Mouse (Mus musculus) hindbrain, postnatal 0 days (tissue): ENCODE results near the gene Trnp1. TPM values are rescaled to one million over a fixed set of nuclear protein-coding genes. Genes with fewer than 3 reads are reported as not detected.

ENCODE experiments used
- ATAC-seq: fragments of 200-750 bp; cut with Nextera tagmentation; 2 replicates; pipeline ENCODE4 v1.8.0; 2017; ENCODE audit warnings: mild to moderate bottlenecking, moderate TSS enrichment, moderate library complexity
- DNase-seq: peaks from one replicate; pipeline ENCODE4 v3.0.0-alpha.2; 2015; ENCODE audit warnings: low spot score
- H3K27ac ChIP-seq: fragments of 300-500 bp; sonication (generic); 2 replicates; pipeline ENCODE4 v1.5.1; 2014; ENCODE audit warnings: mild to moderate bottlenecking
- H3K27me3 ChIP-seq: fragments of 300-500 bp; sonication (generic); 2 replicates; pipeline ENCODE4 v1.6.1; 2014; ENCODE audit warnings: low read length, mixed read lengths; ENCODE audit not compliant: insufficient read depth
- H3K36me3 ChIP-seq: fragments of 300-500 bp; sonication (generic); 2 replicates; pipeline ENCODE4 v1.6.1; 2014; ENCODE audit warnings: low read length, mixed read lengths; ENCODE audit not compliant: insufficient read depth
- H3K4me1 ChIP-seq: fragments of 300-500 bp; sonication (generic); 2 replicates; pipeline ENCODE4 v1.6.1; 2014; ENCODE audit warnings: antibody characterized with exemption, low read length, mixed read lengths; ENCODE audit not compliant: insufficient read depth
- H3K4me2 ChIP-seq: fragments of 300-500 bp; sonication (generic); 2 replicates; pipeline ENCODE4 v1.6.1; 2014; ENCODE audit warnings: low read depth, mild to moderate bottlenecking, low read length, moderate library complexity, mixed read lengths
- H3K4me3 ChIP-seq: fragments of 300-500 bp; sonication (generic); 2 replicates; pipeline ENCODE4 v1.5.1; 2014; ENCODE audit warnings: low read length
- H3K9ac ChIP-seq: fragments of 300-500 bp; sonication (generic); replicated peaks from 2 replicates; pipeline ENCODE4 v1.6.1; 2014; ENCODE audit warnings: mild to moderate bottlenecking, low read length, moderate library complexity, mixed read lengths
- H3K9me3 ChIP-seq: fragments of 300-500 bp; sonication (generic); 2 replicates; pipeline ENCODE4 v1.6.1; 2016; ENCODE audit warnings: low read length, mixed read lengths
- CTCF ChIP-seq: IDR thresholded peaks from 2 replicates; pipeline ENCODE4 v1.5.1; 2016; ENCODE audit warnings: antibody characterized with exemption, control low read depth, low read depth
- WGBS: fragments of 180-500 bp; shearing (Covaris S2); extraction: QIAGEN DNeasy Blood & Tissue Kit; methylation state at CpG from one replicate; pipeline ENCODE4 v1.1.7; 2014; 5-methylcytosine and 5-hydroxymethylcytosine counted together
- polyA plus RNA-seq: library from polyadenylated mRNA; unstranded; fragments of >200 nt; fragmentation: Nextera tagmentation; extraction: Ambion mirVana; gene quantifications from 2 replicates; pipeline ENCODE4 v1.2.1, GENCODE M21; 2015
- total RNA-seq: library from RNA; depleted of rRNA; stranded (reverse); fragments of >200 nt; gene quantifications from 2 replicates; pipeline ENCODE4 v1.2.3, GENCODE M21; 2014

Gene Trnp1
- total and polyA plus RNA-seq, 2 experiments from 2014 or later: 22.0 to 54.5 TPM

GRCm38 (mm10) chr4:133488619-133489392 is 9.5 kb downstream of the Trnp1 start:
- Histone ChIP-seq H3K36me3 (no peaks in the 10 kb centered on the region), H3K27me3 (no peaks in the 10 kb centered on the region), H3K4me1 (peaks cover 8% of the 10 kb centered on the region; the same call in 1 of the 2 replicates), H3K27ac (no peak overlapping the region), H3K9ac (no peak overlapping the region), H3K9me3 (no peaks in the 10 kb centered on the region), H3K4me2 (no peak overlapping the region), H3K4me3 (no peak overlapping the region)
- no peak for ATAC-seq
- 77% methylated on average over 20 of the region's 20 CpGs for WGBS
- DNase-seq: no peak
- TF ChIP-seq CTCF: no peak

- no peak for DNase-seq
- H3K9me3 ChIP-seq: no peaks in the 10 kb centered on the region
- no peak overlapping the region for H3K27ac ChIP-seq
- no peak overlapping the region for H3K9ac ChIP-seq
- 93% methylated on average over 26 of the region's 26 CpGs for WGBS
- H3K4me2 ChIP-seq: no peak overlapping the region
- no peak for TF ChIP-seq CTCF
- peaks cover 8% of the 10 kb centered on the region; the same call in 1 of the 2 replicates for H3K4me1 ChIP-seq
- H3K4me3 ChIP-seq: no peak overlapping the region
- H3K36me3 ChIP-seq: no peaks in the 10 kb centered on the region
- ATAC-seq: no peak
- no peaks in the 10 kb centered on the region for H3K27me3 ChIP-seq
Measured at GRCm38 (mm10) chr4:133486673-133487357, 11.5 kb downstream of the Trnp1 start.

- no peak overlapping the region for H3K27ac ChIP-seq
- DNase-seq (no peak), ATAC-seq (no peak)
- no peak for TF ChIP-seq CTCF
- no peak overlapping the region for H3K4me2 ChIP-seq
- no peak overlapping the region for H3K4me3 ChIP-seq
- 87% methylated on average over 28 of the region's 28 CpGs for WGBS
- peaks cover 8% of the 10 kb centered on the region; the same call in 1 of the 2 replicates for H3K4me1 ChIP-seq
- no peak overlapping the region for H3K9ac ChIP-seq
- no peaks in the 10 kb centered on the region for H3K9me3 ChIP-seq
- H3K27me3 ChIP-seq: no peaks in the 10 kb centered on the region; the same call in 1 of the 2 replicates
- no peaks in the 10 kb centered on the region for H3K36me3 ChIP-seq
Measured at GRCm38 (mm10) chr4:133485691-133486425, 12.5 kb downstream of the Trnp1 start.

DNA sequence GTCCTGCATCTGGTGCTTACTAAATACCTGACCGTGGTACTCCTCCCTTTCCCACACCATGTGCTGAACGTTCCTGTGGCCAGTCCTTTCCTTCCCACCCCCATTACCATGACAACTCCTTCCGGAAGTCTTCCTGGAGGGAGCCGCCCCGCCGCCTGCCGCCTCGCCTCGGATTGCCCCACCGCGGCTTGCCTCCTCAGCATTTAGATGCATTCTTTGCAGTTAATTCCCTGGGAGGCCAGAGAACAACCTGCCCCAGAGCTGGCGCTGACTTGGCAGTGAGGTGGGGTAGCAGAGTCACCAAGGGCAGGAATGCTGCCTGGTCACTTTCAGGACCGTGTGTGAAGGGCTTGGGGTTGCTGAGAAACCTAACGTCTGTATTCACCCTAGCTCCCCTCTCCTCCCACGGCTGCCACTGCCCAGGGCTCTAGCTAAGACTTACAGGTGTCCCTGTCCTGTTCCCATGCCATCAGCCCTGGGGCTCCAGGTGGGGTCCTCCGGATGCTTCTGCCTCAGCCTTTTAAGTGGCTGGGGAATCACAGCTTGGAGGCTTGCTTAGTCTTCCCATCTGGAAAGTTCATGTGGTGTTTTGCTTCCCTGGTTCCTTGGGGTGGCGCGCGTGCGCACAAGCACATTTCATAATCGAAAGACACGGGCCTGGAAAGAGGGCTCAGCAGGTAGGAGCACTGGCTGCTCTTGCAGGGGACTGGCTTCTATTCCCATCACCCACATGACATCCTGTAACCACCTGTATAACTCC is 13.9 kb downstream of the Trnp1 start:
- 0 out of 2 replicates have a peak overlapping the region, but pooled peaks have one; percentile 11 for H3K4me2 ChIP-seq
- DNase-seq (no peak), ATAC-seq (no peak)
- H3K4me3 ChIP-seq: no peak overlapping the region
- no peak overlapping the region for H3K9ac ChIP-seq
- peaks cover 4% of the 10 kb centered on the region; the same call in 1 of the 2 replicates for H3K4me1 ChIP-seq
- WGBS: 11% methylated on average over 22 of the region's 22 CpGs
- H3K27ac ChIP-seq: no peak overlapping the region
- no peaks in the 10 kb centered on the region for H3K36me3 ChIP-seq
- no peak for TF ChIP-seq CTCF
- no peaks in the 10 kb centered on the region; the same call in 1 of the 2 replicates for H3K27me3 ChIP-seq
- no peaks in the 10 kb centered on the region for H3K9me3 ChIP-seq

DNA sequence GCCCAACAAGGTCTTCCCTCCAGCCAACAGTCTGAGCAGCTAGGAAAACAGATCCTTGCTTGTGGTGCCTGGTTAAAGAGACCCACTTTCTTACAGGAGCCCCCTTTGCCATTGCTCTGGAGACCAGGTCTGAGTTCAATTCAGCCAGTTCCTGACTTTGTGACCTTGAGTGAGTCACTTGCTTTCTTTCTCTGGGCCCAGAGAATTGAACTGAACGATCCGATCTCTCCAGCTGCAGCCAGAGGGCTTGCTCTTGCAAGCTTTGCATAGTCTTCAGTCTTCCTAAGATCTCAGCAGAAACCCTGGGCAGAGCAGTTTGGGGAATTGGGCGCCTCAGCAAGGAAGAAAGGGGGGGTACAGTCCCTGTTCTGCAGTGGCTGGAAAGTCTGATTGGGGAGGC is 15.9 kb downstream of the Trnp1 start:
- no peak for TF ChIP-seq CTCF
- H3K27me3 ChIP-seq: no peaks in the 10 kb centered on the region; the same call in 1 of the 2 replicates

DNA sequence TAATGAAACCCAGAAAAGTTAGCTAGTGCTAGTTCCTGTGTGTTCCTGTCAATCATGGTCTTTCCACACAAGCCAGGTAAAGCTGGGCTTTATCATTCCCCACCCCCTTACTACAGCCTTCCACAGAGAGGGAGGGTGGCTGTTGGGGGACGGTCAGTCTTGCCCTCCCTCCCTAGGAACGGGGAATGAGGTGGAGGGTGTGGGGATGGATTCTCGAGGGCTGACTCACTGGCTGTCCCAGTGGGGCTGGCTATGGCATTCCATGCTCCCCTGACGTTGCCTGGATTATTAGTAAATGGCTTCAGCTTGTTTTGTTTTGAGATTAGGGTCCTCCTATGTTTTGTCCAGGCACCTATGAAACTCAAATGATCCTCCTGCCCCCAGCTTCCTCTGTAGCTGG is 16.9 kb downstream of the Trnp1 start:
- H3K9me3 ChIP-seq: no peaks in the 10 kb centered on the region
- 42% methylated on average over 4 of the region's 4 CpGs for WGBS
- ATAC-seq: no peak
- no peak for DNase-seq
- H3K27ac ChIP-seq: no peak overlapping the region
- H3K4me3 ChIP-seq: no peak overlapping the region
- H3K4me2 ChIP-seq: no peak overlapping the region
- H3K4me1 ChIP-seq: peaks cover 4% of the 10 kb centered on the region; the same call in 1 of the 2 replicates
- no peaks in the 10 kb centered on the region; the same call in 1 of the 2 replicates for H3K27me3 ChIP-seq
- no peaks in the 10 kb centered on the region for H3K36me3 ChIP-seq
- H3K9ac ChIP-seq: no peak overlapping the region
- TF ChIP-seq CTCF: no peak

More for the DNA sequence above, 15.9 kb downstream of the Trnp1 start:
- no peak overlapping the region for H3K4me2 ChIP-seq
- no peak for DNase-seq
- no peaks in the 10 kb centered on the region for H3K9me3 ChIP-seq
- 76% methylated on average over 3 of the region's 3 CpGs for WGBS
- peaks cover 4% of the 10 kb centered on the region; the same call in 1 of the 2 replicates for H3K4me1 ChIP-seq
- no peak for ATAC-seq
- no peak overlapping the region for H3K4me3 ChIP-seq
- no peaks in the 10 kb centered on the region for H3K36me3 ChIP-seq
- no peak overlapping the region for H3K27ac ChIP-seq
- no peak overlapping the region for H3K9ac ChIP-seq
